ENCODE assay signal across 24 mouse cellular contexts in genomic region chr10:98043873-98044272, GRCm38 (mm10).
"Had no signal": no experiment of that assay in that cellular context is flagged by ENCODE, and none has a peak within 500 bp of the region (broad histone marks: within the 10 kb centered on the region; RNA-seq: fewer than 3 reads in every experiment).

No protein-coding gene starts in this region.

- H3K27ac ChIP-seq: heart, adult 2 months; heart, embryonic 13.5 days; heart, embryonic 15.5 days; hindbrain, embryonic 13.5 days; hindbrain, embryonic 15.5 days; hindbrain, postnatal 0 days; limb, embryonic 10.5 days; limb, embryonic 12.5 days; liver, embryonic 13.5 days; liver, embryonic 15.5 days had no signal

- ATAC-seq: hindbrain, postnatal 0 days had no signal

- H3K4me1 ChIP-seq: heart, embryonic 15.5 days; hindbrain, embryonic 13.5 days; hindbrain, embryonic 15.5 days; limb, embryonic 10.5 days; limb, embryonic 12.5 days; liver, embryonic 13.5 days; liver, embryonic 15.5 days had no signal

- H3K9ac ChIP-seq: heart, embryonic 13.5 days; heart, embryonic 15.5 days; hindbrain, embryonic 13.5 days; hindbrain, embryonic 15.5 days; limb, embryonic 12.5 days; liver, embryonic 13.5 days; liver, embryonic 15.5 days had no signal

- H3K27me3 ChIP-seq: heart, embryonic 13.5 days; heart, embryonic 15.5 days; hindbrain, embryonic 13.5 days; hindbrain, embryonic 15.5 days; limb, embryonic 12.5 days; liver, embryonic 13.5 days; liver, embryonic 15.5 days had no signal

- DNase-seq: gastrocnemius, postnatal 14 days; gastrocnemius, postnatal 36 days; heart, adult 11 months; heart, adult 2 months; heart, postnatal 14 days; heart, postnatal 36 days; kidney, adult 18-20 months; kidney, adult 8-10 months; kidney, postnatal 14 days; kidney, postnatal 36 days; layer of hippocampus, adult 9-11 months; layer of hippocampus, postnatal 36 days; liver; liver, embryonic 13.5 days had no signal

- H3K4me3 ChIP-seq: heart, adult 2 months; heart, embryonic 13.5 days; heart, embryonic 15.5 days; hindbrain, embryonic 13.5 days; hindbrain, embryonic 15.5 days; limb, embryonic 10.5 days; limb, embryonic 12.5 days; liver, embryonic 13.5 days; liver, embryonic 15.5 days had no signal

- H3K4me2 ChIP-seq: heart, embryonic 11.5 days; heart, embryonic 13.5 days; heart, embryonic 15.5 days; hindbrain, embryonic 13.5 days; hindbrain, embryonic 15.5 days; limb, embryonic 12.5 days; liver, embryonic 11.5 days; liver, embryonic 13.5 days; liver, embryonic 15.5 days had no signal

- H3K9me3 ChIP-seq: heart, embryonic 13.5 days; heart, embryonic 15.5 days; hindbrain, embryonic 13.5 days; hindbrain, embryonic 15.5 days; limb, embryonic 10.5 days; limb, embryonic 12.5 days; liver, embryonic 13.5 days; liver, embryonic 15.5 days had no signal

- H3K36me3 ChIP-seq: heart, embryonic 13.5 days; heart, embryonic 15.5 days; hindbrain, embryonic 13.5 days; hindbrain, embryonic 15.5 days; limb, embryonic 10.5 days; limb, embryonic 12.5 days; liver, embryonic 13.5 days; liver, embryonic 15.5 days had no signal
